Mouse (Mus musculus): ENCODE measurements around the gene Polr2b. TPM values are rescaled to one million over a fixed set of nuclear protein-coding genes. Genes with fewer than 3 reads are reported as not detected.

The Polr2b gene
- polyA plus RNA-seq, 1 experiment from 2014 or later = 70.0 TPM

- WGBS = 90% methylated on average over 4 of the region's 4 CpGs
- DNase-seq (ENCODE audit: low spot score) = no peak
- Histone ChIP-seq H3K9me3 (ENCODE audit: control insufficient read depth, low read length) (no peaks in the 10 kb centered on the region), H3K4me2 (no peak overlapping the region), H3K27me3 (replicated peaks; ENCODE audit: control insufficient read depth, insufficient read depth, low read length) (no peaks in the 10 kb centered on the region), H3K4me3 (ENCODE audit: low read depth, low read length) (no peak overlapping the region), H3K27ac (ENCODE audit: low read depth, low read length) (no peak overlapping the region), H3K36me3 (ENCODE audit: control insufficient read depth, insufficient read depth, low read length) (peaks cover 20% of the 10 kb centered on the region), H3K4me1 (replicated peaks; ENCODE audit: control insufficient read depth, insufficient read depth, low read length) (peaks cover 5% of the 10 kb centered on the region; the same call in 1 of the 2 replicates), H3K9ac (ENCODE audit: low read depth, low read length) (no peak overlapping the region)
- ATAC-seq (replicated peaks; ENCODE audit: low FRiP score) = no peak
Observed at GRCm38 (mm10) chr5:77314206-77314605, 4.3 kb downstream of the Polr2b start.

- Histone ChIP-seq H3K9ac (ENCODE audit: low read depth, low read length) (no peak overlapping the region), H3K36me3 (ENCODE audit: control insufficient read depth, insufficient read depth, low read length) (peaks cover 21% of the 10 kb centered on the region), H3K4me1 (replicated peaks; ENCODE audit: control insufficient read depth, insufficient read depth, low read length) (peaks cover 5% of the 10 kb centered on the region; the same call in 1 of the 2 replicates), H3K27me3 (replicated peaks; ENCODE audit: control insufficient read depth, insufficient read depth, low read length) (no peaks in the 10 kb centered on the region), H3K27ac (ENCODE audit: low read depth, low read length) (no peak overlapping the region), H3K4me2 (no peak overlapping the region), H3K4me3 (ENCODE audit: low read depth, low read length) (no peak overlapping the region), H3K9me3 (ENCODE audit: control insufficient read depth, low read length) (no peaks in the 10 kb centered on the region)
- ATAC-seq (replicated peaks; ENCODE audit: low FRiP score) (no peak), DNase-seq (ENCODE audit: low spot score) (no peak)
- WGBS = 87% methylated on average over 6 of the region's 6 CpGs
Observed at GRCm38 (mm10) chr5:77314986-77315385, 5.0 kb downstream of the Polr2b start.

- H3K4me2 ChIP-seq = no peak overlapping the region
Observed at GRCm38 (mm10) chr5:77324936-77325335, 15.0 kb downstream of the Polr2b start.

GRCm38 (mm10) chr5:77330154-77330553 lies 20.2 kb downstream of the Polr2b start:
- Histone ChIP-seq H3K36me3 (ENCODE audit: control insufficient read depth, insufficient read depth, low read length) (peaks cover 30% of the 10 kb centered on the region), H3K4me1 (replicated peaks; ENCODE audit: control insufficient read depth, insufficient read depth, low read length) (no peaks in the 10 kb centered on the region), H3K9me3 (ENCODE audit: control insufficient read depth, low read length) (no peaks in the 10 kb centered on the region), H3K27ac (ENCODE audit: low read depth, low read length) (no peak overlapping the region), H3K4me3 (ENCODE audit: low read depth, low read length) (no peak overlapping the region), H3K27me3 (replicated peaks; ENCODE audit: control insufficient read depth, insufficient read depth, low read length) (no peaks in the 10 kb centered on the region), H3K9ac (ENCODE audit: low read depth, low read length) (no peak overlapping the region), H3K4me2 (no peak overlapping the region)
- no peak for DNase-seq (ENCODE audit: low spot score)
- ATAC-seq (replicated peaks; ENCODE audit: low FRiP score) = no peak
- 88% methylated on average over 5 of the region's 5 CpGs for WGBS

More at GRCm38 (mm10) chr5:77324936-77325335, 15.0 kb downstream of the Polr2b start:
- H3K36me3 ChIP-seq (ENCODE audit: control insufficient read depth, insufficient read depth, low read length) = peaks cover 45% of the 10 kb centered on the region
- no peak overlapping the region for H3K9ac ChIP-seq (ENCODE audit: low read depth, low read length)
- H3K27me3 ChIP-seq (replicated peaks; ENCODE audit: control insufficient read depth, insufficient read depth, low read length) = no peaks in the 10 kb centered on the region
- ATAC-seq (replicated peaks; ENCODE audit: low FRiP score) (no peak), DNase-seq (ENCODE audit: low spot score) (no peak)
- WGBS = 85% methylated on average over 1 of the region's 1 CpGs
- H3K27ac ChIP-seq (ENCODE audit: low read depth, low read length) = no peak overlapping the region
- H3K9me3 ChIP-seq (ENCODE audit: control insufficient read depth, low read length) = no peaks in the 10 kb centered on the region
- H3K4me3 ChIP-seq (ENCODE audit: low read depth, low read length) = no peak overlapping the region
- no peaks in the 10 kb centered on the region for H3K4me1 ChIP-seq (replicated peaks; ENCODE audit: control insufficient read depth, insufficient read depth, low read length)

- no peak for ATAC-seq (replicated peaks; ENCODE audit: low FRiP score)
- H3K36me3 ChIP-seq (ENCODE audit: control insufficient read depth, insufficient read depth, low read length) = peaks cover 48% of the 10 kb centered on the region
- 83% methylated on average over 4 of the region's 4 CpGs for WGBS
Observed at GRCm38 (mm10) chr5:77340033-77340432, 30.1 kb downstream of the Polr2b start.

GRCm38 (mm10) chr5:77348901-77349300 lies 39.0 kb downstream of the Polr2b start:
- Histone ChIP-seq H3K9ac (ENCODE audit: low read depth, low read length) (no peak overlapping the region), H3K4me1 (replicated peaks; ENCODE audit: control insufficient read depth, insufficient read depth, low read length) (no peaks in the 10 kb centered on the region), H3K4me3 (ENCODE audit: low read depth, low read length) (no peak overlapping the region), H3K27me3 (replicated peaks; ENCODE audit: control insufficient read depth, insufficient read depth, low read length) (no peaks in the 10 kb centered on the region), H3K36me3 (ENCODE audit: control insufficient read depth, insufficient read depth, low read length) (peaks cover 46% of the 10 kb centered on the region), H3K27ac (ENCODE audit: low read depth, low read length) (no peak overlapping the region), H3K9me3 (ENCODE audit: control insufficient read depth, low read length) (no peaks in the 10 kb centered on the region), H3K4me2 (no peak overlapping the region)
- ATAC-seq (replicated peaks; ENCODE audit: low FRiP score) (no peak), DNase-seq (ENCODE audit: low spot score) (no peak)
- WGBS = 94% methylated on average over 8 of the region's 8 CpGs

More at GRCm38 (mm10) chr5:77340033-77340432, 30.1 kb downstream of the Polr2b start:
- H3K4me3 ChIP-seq (ENCODE audit: low read depth, low read length) = no peak overlapping the region
- H3K27ac ChIP-seq (ENCODE audit: low read depth, low read length) = no peak overlapping the region
- no peaks in the 10 kb centered on the region for H3K9me3 ChIP-seq (ENCODE audit: control insufficient read depth, low read length)
- H3K27me3 ChIP-seq (replicated peaks; ENCODE audit: control insufficient read depth, insufficient read depth, low read length) = no peaks in the 10 kb centered on the region
- H3K4me2 ChIP-seq = no peak overlapping the region
- no peak for DNase-seq (ENCODE audit: low spot score)
- H3K4me1 ChIP-seq (replicated peaks; ENCODE audit: control insufficient read depth, insufficient read depth, low read length) = no peaks in the 10 kb centered on the region
- no peak overlapping the region for H3K9ac ChIP-seq (ENCODE audit: low read depth, low read length)

GRCm38 (mm10) chr5:77349971-77350658 lies 40.2 kb downstream of the Polr2b start:
- Histone ChIP-seq H3K9ac (ENCODE audit: low read depth, low read length) (no peak overlapping the region), H3K4me2 (no peak overlapping the region), H3K4me1 (replicated peaks; ENCODE audit: control insufficient read depth, insufficient read depth, low read length) (no peaks in the 10 kb centered on the region), H3K9me3 (ENCODE audit: control insufficient read depth, low read length) (no peaks in the 10 kb centered on the region), H3K27me3 (replicated peaks; ENCODE audit: control insufficient read depth, insufficient read depth, low read length) (no peaks in the 10 kb centered on the region), H3K27ac (ENCODE audit: low read depth, low read length) (no peak overlapping the region), H3K36me3 (ENCODE audit: control insufficient read depth, insufficient read depth, low read length) (peaks cover 39% of the 10 kb centered on the region), H3K4me3 (ENCODE audit: low read depth, low read length) (no peak overlapping the region)
- ATAC-seq (replicated peaks; ENCODE audit: low FRiP score) (no peak), DNase-seq (ENCODE audit: low spot score) (no peak)
- 92% methylated on average over 15 of the region's 15 CpGs for WGBS

GRCm38 (mm10) chr5:77351691-77352090 lies 41.7 kb downstream of the Polr2b start:
- WGBS = 85% methylated on average over 9 of the region's 9 CpGs

GRCm38 (mm10) chr5:77354361-77354787 lies 44.4 kb downstream of the Polr2b start:
- 8% methylated on average over 16 of the region's 16 CpGs for WGBS
- Histone ChIP-seq H3K9ac (ENCODE audit: low read depth, low read length) (no peak overlapping the region), H3K36me3 (ENCODE audit: control insufficient read depth, insufficient read depth, low read length) (peaks cover 4% of the 10 kb centered on the region), H3K4me1 (replicated peaks; ENCODE audit: control insufficient read depth, insufficient read depth, low read length) (peaks cover 8% of the 10 kb centered on the region), H3K9me3 (ENCODE audit: control insufficient read depth, low read length) (no peaks in the 10 kb centered on the region), H3K4me2 (peak overlapping the region; percentile 65), H3K27ac (ENCODE audit: low read depth, low read length) (no peak overlapping the region), H3K27me3 (replicated peaks; ENCODE audit: control insufficient read depth, insufficient read depth, low read length) (no peaks in the 10 kb centered on the region), H3K4me3 (ENCODE audit: low read depth, low read length) (peak overlapping the region; percentile 33)
- peak; percentile 83 for DNase-seq (ENCODE audit: low spot score)
- ATAC-seq (replicated peaks; ENCODE audit: low FRiP score) = peak; percentile 50

More at GRCm38 (mm10) chr5:77351691-77352090, 41.7 kb downstream of the Polr2b start:
- Histone ChIP-seq H3K4me1 (replicated peaks; ENCODE audit: control insufficient read depth, insufficient read depth, low read length) (no peaks in the 10 kb centered on the region; the same call in 1 of the 2 replicates), H3K9me3 (ENCODE audit: control insufficient read depth, low read length) (no peaks in the 10 kb centered on the region), H3K4me3 (ENCODE audit: low read depth, low read length) (no peak overlapping the region), H3K27me3 (replicated peaks; ENCODE audit: control insufficient read depth, insufficient read depth, low read length) (no peaks in the 10 kb centered on the region), H3K9ac (ENCODE audit: low read depth, low read length) (no peak overlapping the region), H3K4me2 (no peak overlapping the region), H3K36me3 (ENCODE audit: control insufficient read depth, insufficient read depth, low read length) (peaks cover 27% of the 10 kb centered on the region), H3K27ac (ENCODE audit: low read depth, low read length) (no peak overlapping the region)
- ATAC-seq (replicated peaks; ENCODE audit: low FRiP score) (no peak), DNase-seq (ENCODE audit: low spot score) (no peak)
